Mouse (Mus musculus) liver, postnatal 0 days (tissue): ENCODE measurements around the gene Magt1. TPM values are rescaled to one million over a fixed set of nuclear protein-coding genes. Genes with fewer than 3 reads are reported as not detected.
"Not testable (repeated sequence)": the region's sequence is repeated elsewhere in the genome, so short reads cannot be mapped to it uniquely, and the experiment has no call there.

Source experiments
- ATAC-seq: fragments of 200-750 bp; cut with Nextera tagmentation; 2 replicates; pipeline ENCODE4 v1.8.0; 2017; ENCODE audit warnings: mild to moderate bottlenecking, moderate library complexity
- DNase-seq: peaks from one replicate; pipeline ENCODE4 v3.0.0-alpha.2; 2016
- H3K27ac ChIP-seq: fragments of 300-500 bp; sonication (generic); 2 replicates; pipeline ENCODE4 v1.5.1; 2014; ENCODE audit warnings: antibody characterized with exemption, moderate library complexity, mild to moderate bottlenecking, low read depth
- H3K27me3 ChIP-seq: fragments of 300-500 bp; sonication (generic); 2 replicates; pipeline ENCODE4 v1.6.1; 2014; ENCODE audit warnings: low read length, control low read depth, mixed read lengths; ENCODE audit not compliant: insufficient read depth
- H3K36me3 ChIP-seq: fragments of 300-500 bp; sonication (generic); replicated peaks from 2 replicates; pipeline ENCODE4 v1.6.1; 2014; ENCODE audit warnings: mild to moderate bottlenecking, control low read depth, low read length, moderate library complexity, mixed read lengths; ENCODE audit not compliant: insufficient read depth
- H3K4me1 ChIP-seq: fragments of 300-500 bp; sonication (generic); 2 replicates; pipeline ENCODE4 v1.6.1; 2014; ENCODE audit warnings: antibody characterized with exemption, mild to moderate bottlenecking, control low read depth; ENCODE audit not compliant: insufficient read depth
- H3K4me2 ChIP-seq: fragments of 300-500 bp; sonication (generic); 2 replicates; pipeline ENCODE4 v1.6.1; 2014; ENCODE audit warnings: low read depth, mild to moderate bottlenecking, low read length, moderate library complexity, mixed read lengths
- H3K4me3 ChIP-seq: fragments of 300-500 bp; sonication (generic); 2 replicates; pipeline ENCODE4 v1.5.1; 2014; ENCODE audit warnings: low read depth, low read length
- H3K9ac ChIP-seq: fragments of 300-500 bp; sonication (generic); replicated peaks from 2 replicates; pipeline ENCODE4 v1.6.1; 2014; ENCODE audit warnings: mild to moderate bottlenecking, moderate library complexity
- H3K9me3 ChIP-seq: fragments of 300-500 bp; sonication (generic); 2 replicates; pipeline ENCODE4 v1.6.1; 2016; ENCODE audit warnings: mild to moderate bottlenecking, control low read depth, low read length, mixed read lengths
- CTCF ChIP-seq: sonication (generic); IDR thresholded peaks from 2 replicates; pipeline ENCODE4 v1.5.1; 2016; ENCODE audit warnings: antibody characterized with exemption, low read depth
- EP300 ChIP-seq: IDR thresholded peaks from 2 replicates; pipeline ENCODE4 v1.6.1; 2016; ENCODE audit warnings: antibody characterized with exemption, low read depth, mild to moderate bottlenecking
- WGBS: fragments of 180-500 bp; shearing (Covaris S2); extraction: QIAGEN DNeasy Blood & Tissue Kit; methylation state at CpG from one replicate; pipeline ENCODE4 v1.1.7; 2014; ENCODE audit not compliant: insufficient replicate concordance; 5-methylcytosine and 5-hydroxymethylcytosine counted together
- polyA plus RNA-seq: library from polyadenylated mRNA; unstranded; fragments of >200 nt; fragmentation: Nextera tagmentation; extraction: Ambion mirVana; gene quantifications from 2 replicates; pipeline ENCODE4 v1.2.1, GENCODE M21; 2015

Gene Magt1
- polyA plus RNA-seq, 1 experiment from 2014 or later: 22.3 TPM

DNA sequence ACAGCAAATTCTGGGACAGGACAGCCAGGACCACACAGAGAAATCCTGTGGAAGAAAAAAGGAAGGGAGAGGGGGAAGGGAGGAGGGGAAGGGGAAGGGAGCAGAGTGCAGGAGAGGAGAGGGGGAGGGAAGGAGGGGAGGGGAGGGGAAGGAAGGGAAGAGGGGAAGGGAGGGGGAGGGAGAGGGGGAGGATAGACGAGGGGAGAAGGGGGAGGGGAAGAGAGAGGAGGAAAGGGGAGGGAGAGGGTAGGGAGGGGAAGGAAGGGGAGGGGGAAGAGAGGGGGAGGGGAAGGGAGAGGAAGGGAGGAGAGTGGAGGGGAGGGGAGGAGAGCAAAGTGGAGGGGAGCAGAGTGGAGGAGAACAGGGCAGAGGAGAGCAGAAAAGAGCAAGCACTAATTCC, 87.8 kb downstream of the Magt1 start:
- 40% methylated on average over 1 of the region's 1 CpGs for WGBS
- no peak for DNase-seq
- no peak overlapping the region for H3K27ac ChIP-seq
- ATAC-seq: no peak
- H3K36me3 ChIP-seq: no peaks in the 10 kb centered on the region
- H3K4me2 ChIP-seq: no peak overlapping the region
- H3K9ac ChIP-seq: no peak overlapping the region
- H3K4me3 ChIP-seq: no peak overlapping the region
- TF ChIP-seq CTCF (no peak), EP300 (no peak)
- H3K4me1 ChIP-seq: no peaks in the 10 kb centered on the region; the same call in 1 of the 2 replicates
- no peaks in the 10 kb centered on the region for H3K27me3 ChIP-seq
- no peaks in the 10 kb centered on the region for H3K9me3 ChIP-seq

DNA sequence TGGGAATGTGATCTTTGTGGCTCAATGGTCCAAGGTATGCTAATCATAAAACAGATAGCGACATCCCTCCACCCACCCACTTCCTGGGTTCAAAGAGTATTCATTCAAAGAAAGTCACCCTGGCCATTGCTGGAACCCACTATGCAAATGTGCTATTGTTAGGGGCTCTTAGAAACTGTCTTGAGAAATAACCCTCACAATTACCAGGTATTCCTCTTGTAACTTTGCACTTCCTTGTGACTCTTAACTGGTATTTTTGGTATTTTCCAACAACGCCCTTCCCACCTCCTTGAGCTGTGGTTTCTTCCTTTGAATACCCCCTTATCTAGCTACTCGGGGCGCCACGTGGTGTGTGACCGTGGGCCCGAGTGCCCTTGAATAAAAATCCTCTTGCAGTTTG, 88.7 kb downstream of the Magt1 start:
- H3K27ac ChIP-seq, H3K9ac ChIP-seq, H3K4me3 ChIP-seq, ATAC-seq, H3K36me3 ChIP-seq, H3K4me1 ChIP-seq, H3K4me2 ChIP-seq, H3K9me3 ChIP-seq, DNase-seq, H3K27me3 ChIP-seq: not testable (repeated sequence)
- 82% methylated on average over 7 of the region's 7 CpGs for WGBS

DNA sequence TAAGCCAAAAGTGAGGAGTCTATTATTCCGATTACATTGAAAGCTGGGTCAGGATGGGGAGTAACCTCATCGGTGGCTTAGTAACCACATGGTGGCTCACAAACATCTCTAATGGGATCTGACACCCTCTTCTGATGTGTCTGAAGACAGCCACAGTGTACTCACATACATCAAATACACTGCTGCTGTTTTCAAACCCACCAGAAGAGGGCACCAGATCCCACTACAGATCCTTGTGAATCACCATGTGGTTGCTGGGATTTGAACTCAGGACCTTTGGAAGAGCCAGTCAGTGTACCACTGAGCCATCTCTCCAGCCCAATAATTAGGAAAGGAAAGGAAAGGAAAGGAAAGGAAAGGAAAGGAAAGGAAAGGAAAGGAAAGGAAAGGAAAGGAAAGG, 90.3 kb downstream of the Magt1 start:
- no peaks in the 10 kb centered on the region for H3K9me3 ChIP-seq
- no peaks in the 10 kb centered on the region for H3K27me3 ChIP-seq
- H3K36me3 ChIP-seq: no peaks in the 10 kb centered on the region
- no peak overlapping the region for H3K4me2 ChIP-seq
- no peak overlapping the region for H3K4me3 ChIP-seq
- no peak overlapping the region for H3K9ac ChIP-seq
- ATAC-seq (no peak), DNase-seq (peak; percentile 44)
- TF ChIP-seq CTCF (peak; percentile 69), EP300 (no peak)
- H3K4me1 ChIP-seq: no peaks in the 10 kb centered on the region; the same call in 1 of the 2 replicates
- 68% methylated on average over 2 of the region's 2 CpGs for WGBS
- no peak overlapping the region for H3K27ac ChIP-seq

Other genes with a start within 250 kb of the Magt1 start
- gene Fgf16, start 247.6 kb downstream of the Magt1 start, polyA plus RNA-seq: not detected in 2 replicates
- 30.4 and 35.0 TPM in 2 replicates for gene Atrx, start 82.5 kb downstream of the Magt1 start, polyA plus RNA-seq
- gene Cox7b, start 3.8 kb upstream of the Magt1 start, polyA plus RNA-seq: 537 and 543 TPM in 2 replicates
- gene Atp7a, start 15.4 kb upstream of the Magt1 start, polyA plus RNA-seq: 3.1 and 4.9 TPM in 2 replicates
- gene Tlr13, start 131.3 kb upstream of the Magt1 start, polyA plus RNA-seq: 1.2 and 1.5 TPM in 2 replicates
- gene Pgk1, start 175.2 kb upstream of the Magt1 start, polyA plus RNA-seq: 192 and 201 TPM in 2 replicates
- 2.4 and 2.5 TPM in 2 replicates for gene Taf9b, start 209.3 kb upstream of the Magt1 start, polyA plus RNA-seq
- gene Fnd3c2, start 243.5 kb upstream of the Magt1 start, polyA plus RNA-seq: not detected in 2 replicates